Mouse (Mus musculus): ENCODE measurements around the gene Gm38392.
"Not testable (repeated sequence)": the region's sequence is repeated elsewhere in the genome, so short reads cannot be mapped to it uniquely, and the experiment has no call there.

Gm38392 gene

DNA sequence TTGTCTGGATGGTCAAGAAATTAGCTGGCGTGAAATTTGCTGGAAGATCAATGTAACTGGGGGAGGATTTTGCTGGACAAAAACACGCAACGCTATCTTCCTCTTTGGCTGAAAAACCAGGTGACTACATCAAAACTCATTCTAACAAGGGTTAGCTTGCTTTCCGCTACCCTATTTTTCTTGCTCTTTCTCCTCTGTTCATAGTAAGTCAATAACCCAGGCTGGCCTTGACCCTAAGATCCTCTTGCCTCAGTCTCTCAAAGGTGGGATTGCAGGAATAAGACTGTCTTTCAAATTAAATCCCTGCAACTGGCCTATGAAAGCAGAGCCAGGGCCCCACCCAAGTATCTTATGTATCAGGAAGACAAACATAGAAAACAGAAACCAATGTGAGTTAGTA, at the start of gene Gm38392:
Gm38392 (minus strand) TSS at position 101 of the 400 bp plus-strand sequence.
- no peak for DNase-seq (ENCODE audit: low spot score in 2 of 2)

DNA sequence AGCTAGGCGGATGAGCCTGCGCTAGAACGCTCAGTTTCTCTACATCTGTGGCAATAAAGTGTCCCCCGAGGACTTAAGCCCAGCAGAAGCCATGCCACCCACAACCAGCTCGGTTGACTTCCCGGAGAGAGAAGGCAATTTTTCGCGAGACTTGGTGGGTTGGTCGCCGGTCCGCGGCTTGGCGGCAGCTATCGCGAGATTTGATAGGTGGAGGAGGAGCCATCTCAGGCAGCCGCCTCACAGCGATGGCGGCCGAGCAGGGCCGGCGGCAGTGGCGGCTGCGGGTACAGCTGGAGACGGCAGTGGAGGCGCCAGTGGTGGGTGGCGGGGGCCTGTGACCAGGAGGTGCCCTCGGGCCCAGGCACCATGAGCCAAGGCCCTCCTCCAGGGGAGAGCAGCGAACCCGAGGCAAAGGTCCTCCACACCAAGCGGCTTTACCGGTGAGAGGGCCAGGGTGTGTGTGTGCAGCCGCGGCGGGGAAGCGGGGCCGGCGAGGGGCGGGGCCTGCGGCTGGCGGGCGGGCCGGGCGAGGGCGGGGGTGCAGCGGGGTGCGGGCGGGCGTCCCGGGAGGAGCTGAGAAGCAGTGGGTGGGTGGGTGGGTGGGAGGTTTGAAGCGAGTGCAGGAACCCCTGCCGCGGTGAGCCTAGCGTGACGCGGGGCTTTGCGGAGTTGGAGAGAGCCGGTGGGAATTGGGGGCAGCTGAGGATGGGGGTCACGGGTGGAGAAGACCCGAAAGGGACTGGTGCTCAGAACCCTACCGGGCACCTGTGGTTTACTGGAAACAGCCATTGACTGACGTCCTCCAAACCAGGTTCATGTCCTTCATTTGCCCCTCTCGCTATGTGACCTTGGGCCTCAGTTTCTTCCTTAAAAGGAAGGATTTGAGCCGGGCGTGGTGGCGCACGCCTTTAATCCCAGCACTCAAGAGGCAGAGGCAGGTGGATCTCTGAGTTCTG, 49.3 kb upstream of the Gm38392 start, which contains the start of the genes Tmem79 and Smg5:
Tmem79 (minus strand) TSS at position 91 of the 956 bp plus-strand sequence.
Smg5 (plus strand) TSS at position 203 of the 956 bp plus-strand sequence.
- DNase-seq (ENCODE audit: low spot score in 2 of 2): peak; percentile 97 to 98

DNA sequence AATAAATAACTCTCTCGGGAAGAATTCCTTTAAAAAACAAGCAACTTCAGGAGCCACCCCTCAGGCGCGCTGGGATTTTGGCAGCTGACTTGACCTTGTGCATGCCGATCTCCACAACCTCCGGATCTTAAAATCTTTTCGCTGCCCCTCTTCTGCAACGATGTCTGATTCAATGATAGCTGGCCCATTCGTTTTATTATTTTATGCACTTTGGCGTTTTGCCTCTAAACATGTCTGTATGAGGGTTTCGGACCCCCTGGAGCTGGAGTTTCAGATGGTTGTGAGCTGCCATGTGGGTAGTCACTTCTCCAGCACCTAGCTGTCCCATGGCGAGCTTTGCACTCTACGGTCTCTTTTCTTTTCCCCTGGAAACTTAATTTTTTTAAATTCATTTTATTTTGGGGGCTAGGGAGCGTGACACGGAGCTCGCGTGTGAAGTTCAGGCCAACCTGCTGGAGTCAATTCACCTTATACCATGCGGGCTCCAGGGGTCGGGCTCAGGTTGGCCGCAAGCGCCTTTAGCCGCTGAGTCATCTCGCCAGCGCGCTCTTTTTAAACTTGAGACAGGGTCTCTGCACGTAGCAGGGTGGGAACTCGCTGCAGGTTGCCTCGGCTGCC, 48.5 kb upstream of the Gm38392 start:
- no peak for DNase-seq (ENCODE audit: low spot score in 2 of 2)

DNA sequence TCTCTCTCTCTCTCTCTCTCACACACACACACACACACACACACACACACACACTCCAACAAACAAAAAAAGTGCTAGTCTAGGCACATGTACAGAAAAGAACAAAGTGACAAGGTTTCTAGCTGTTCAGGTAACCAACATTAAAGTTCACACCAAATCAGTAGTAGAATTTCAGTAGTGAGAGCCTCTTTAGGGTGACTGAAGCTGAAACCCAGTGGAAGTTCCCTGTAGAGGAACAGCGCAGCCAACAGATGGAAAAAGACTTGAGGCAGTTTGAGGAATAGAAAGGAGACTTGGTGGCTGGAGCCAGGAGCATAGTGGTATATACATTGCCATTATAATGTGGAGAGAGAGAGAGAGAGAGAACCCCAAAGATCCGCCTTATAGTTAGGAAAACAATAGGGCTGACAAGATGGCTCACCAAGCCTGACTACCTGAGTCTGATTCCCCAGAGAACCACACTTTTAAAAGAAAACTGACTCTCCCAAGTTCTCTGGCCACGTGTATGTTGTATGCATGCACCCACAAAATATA, 48.0 kb upstream of the Gm38392 start:
- no peak for DNase-seq (ENCODE audit: low spot score in 2 of 2)

DNA sequence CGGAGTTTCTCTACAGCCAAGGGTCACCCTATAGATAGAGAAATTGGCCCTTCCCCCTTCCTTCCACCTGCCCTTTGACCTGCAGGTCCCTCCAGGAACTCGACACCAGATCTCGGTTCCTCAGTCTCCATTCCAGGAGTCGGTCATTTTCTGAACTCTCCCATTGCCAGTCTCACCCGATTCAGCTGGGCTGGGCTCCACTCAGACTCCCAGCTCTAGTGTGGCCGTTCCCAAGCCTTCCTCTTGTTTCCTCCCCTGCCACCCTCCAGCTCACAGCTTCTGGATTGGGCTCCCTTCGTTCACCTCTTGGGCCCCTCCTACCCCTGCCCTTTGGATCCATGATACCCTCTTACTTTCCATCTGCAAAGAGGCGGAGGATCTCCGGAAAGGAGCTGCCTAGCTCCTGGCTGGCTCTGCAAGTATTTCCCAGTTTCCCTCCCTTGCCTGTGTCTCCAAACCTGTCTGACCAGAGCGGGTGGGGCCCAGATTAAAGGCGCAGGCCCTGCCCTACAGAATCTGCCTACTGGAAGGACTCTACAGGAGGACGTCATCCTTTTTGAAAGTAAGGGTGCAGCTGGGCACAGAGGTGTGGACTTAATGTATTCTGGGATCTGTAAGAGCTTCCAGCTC, 47.1 kb upstream of the Gm38392 start:
- no peak for DNase-seq (ENCODE audit: low spot score in 2 of 2)

DNA sequence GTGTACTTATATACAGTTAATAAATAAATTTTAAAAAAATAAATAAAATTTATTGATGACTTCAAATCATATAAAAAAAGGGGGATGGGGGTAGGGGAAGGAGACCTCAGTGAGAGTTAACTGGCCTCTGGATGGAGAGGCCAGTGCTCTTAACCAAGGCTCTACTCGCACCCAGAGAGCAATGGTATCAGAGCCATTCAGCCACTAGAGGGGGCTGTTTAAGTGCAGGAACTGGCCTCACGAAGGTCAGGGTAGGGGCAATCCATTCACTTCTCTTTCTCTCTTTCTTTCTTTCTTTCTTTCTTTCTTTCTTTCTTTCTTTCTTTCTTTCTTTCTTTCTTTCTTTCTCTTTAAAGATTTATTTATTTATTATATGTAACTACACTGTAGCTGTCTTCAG, 44.3 kb upstream of the Gm38392 start:
- no peak for DNase-seq (ENCODE audit: low spot score in 2 of 2)

DNA sequence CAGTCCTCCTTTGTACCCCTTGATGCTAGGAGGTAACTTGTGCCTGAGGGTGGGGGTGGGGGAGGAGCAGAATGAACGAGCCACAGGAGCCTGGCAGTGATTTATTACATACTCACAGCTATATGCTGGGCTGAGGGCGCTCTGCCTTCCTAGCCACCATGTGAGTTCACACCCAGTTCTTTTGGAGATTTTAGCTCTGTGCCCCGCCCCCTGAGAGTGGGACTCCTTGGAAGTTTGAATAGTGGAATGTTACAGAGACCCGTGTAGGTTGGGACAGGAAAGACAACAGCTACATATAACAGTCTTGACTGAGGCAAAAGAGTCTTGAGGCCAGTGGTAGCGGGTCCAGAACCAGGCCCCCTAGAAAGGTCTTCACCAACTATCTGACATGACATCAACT, 41.9 kb upstream of the Gm38392 start:
- no peak for DNase-seq (ENCODE audit: low spot score in 2 of 2)

DNA sequence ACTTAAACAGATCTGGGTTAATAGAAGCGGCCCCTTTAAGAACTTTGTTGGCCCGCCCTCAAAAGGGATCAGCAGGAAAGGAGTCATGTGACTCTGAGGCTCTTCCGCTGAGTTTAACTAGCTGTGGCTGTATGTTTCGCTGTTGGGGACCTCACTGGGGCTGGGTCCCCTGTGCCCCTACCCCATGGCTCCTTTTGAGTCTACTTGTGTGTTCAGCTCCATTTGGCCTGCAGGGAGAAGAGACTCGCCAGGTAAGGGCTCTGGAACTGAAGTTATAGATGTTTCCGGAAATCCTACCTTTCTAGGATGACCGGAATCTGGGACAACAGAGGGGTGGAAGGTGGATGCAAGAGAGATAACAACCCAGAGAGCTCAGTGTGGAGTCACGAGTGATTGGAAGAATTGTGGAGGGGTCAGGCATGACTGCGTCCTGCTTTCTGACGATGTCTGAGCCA, 38.0 kb upstream of the Gm38392 start, which contains the start of gene Glmp:
Glmp (plus strand) TSS at position 73 of the 455 bp plus-strand sequence.
- DNase-seq (ENCODE audit: low spot score in 2 of 2): peak; percentile 49 to 74

DNA sequence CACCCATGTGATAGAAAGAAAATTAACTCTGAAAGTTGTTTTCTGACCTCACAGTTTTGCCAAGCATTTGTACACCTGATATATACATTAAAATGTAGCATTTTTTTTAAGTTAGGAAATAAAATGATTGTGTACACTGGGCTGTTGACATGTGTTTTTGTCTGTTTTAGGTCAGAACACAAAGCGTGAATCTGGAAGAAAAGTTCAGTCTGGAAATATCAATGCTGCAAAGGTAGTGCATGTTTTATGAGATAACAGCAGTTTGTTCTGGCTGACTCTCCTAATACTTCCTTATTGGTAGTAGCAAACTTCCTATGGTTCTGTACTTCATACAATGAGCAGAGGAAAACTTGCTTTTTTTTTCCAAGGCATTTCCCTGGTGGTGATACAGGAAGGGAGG, 12.2 kb upstream of the Gm38392 start:
- DNase-seq (ENCODE audit: low spot score in 2 of 2): no peak

DNA sequence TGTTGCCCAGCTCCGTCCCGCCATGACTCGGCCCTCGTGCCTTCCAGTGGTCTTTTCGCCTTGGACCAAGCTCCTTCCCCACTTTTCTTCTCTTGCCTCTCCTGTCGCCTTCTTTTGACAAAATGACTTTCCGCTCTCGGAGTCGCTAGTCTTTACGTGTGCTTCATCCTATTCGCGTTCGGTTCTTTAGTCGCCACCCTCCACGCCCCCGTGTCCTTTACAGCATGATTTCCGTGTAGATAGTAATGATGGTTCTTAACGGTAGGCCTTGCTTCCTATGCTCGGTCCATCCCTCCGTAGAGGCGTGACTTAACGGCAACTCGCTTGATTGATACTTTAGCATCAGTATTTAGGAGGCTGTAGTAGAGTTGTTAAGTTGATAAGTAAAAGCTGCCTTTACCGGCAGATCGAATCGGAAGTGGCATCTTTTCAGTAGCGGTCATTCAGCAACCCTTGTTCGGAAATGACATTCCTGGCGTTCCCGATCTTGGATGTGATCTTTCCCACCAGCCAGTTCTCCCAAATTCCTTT, 10.4 kb upstream of the Gm38392 start:
- peak in 1 of 2 experiments; percentile 67 for DNase-seq (ENCODE audit: low spot score in 2 of 2)

DNA sequence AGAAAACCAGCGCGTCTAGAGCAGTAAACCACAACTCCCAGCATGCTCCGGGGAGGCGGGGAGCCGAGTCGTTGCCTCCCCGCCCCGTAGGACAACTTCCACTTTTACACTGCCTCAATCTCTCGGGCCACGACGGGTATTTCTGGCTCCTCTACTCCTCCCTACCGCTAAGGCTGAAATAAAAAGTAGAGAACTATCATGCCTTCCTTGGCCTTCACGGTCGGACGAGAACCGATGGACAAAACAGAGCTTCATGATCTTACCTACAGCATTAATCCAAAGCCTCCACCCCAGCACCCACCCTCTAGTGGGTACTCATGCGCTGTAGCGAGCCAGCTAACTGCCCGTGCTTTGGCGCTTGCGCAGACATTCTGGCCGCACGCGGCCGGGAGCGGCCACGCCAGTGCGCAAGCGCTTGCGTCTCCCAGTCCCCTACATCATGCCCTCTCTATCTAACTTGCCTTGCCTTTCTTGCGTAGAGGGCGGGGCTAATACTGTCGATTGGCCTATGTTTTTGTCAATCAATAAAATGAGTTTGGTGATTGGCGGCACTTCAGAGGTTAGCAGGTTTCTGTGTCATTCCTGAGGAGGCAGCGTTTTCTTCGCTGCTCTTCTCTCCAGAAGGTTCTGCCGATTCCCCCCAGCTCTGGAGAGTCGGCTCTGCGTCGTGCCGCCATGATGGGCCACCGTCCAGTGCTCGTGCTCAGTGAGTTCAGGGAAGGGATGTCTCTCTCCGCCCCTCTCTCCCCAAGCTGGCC, 9.7 kb upstream of the Gm38392 start, which contains the start of the genes Tsacc and Cct3:
Tsacc (minus strand) TSS at position 439 of the 758 bp plus-strand sequence.
Cct3 (plus strand) TSS at position 556 of the 758 bp plus-strand sequence.
- peak; percentile 94 to 98 for DNase-seq (ENCODE audit: low spot score in 2 of 2)

DNA sequence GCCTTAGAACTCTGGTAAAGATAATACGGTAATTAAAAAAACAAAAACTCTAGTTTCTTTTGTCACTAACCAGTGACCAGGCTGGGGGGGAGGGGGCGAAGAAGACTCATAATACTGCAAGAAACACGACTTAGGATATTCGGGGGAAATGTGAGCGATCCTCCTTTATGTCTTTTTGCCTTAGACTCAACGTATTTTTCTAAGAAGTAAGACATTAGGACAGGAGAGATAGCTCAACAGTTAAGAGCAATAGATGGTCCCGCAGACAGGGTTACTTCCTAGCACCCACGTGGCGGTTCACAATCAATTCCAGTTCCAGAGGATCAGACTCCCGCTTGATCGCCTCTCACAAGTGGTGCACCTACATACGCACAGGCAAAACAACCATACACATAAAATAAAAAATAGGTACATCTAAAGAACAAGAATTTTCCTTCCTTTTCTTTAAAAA, 9.1 kb upstream of the Gm38392 start:
- DNase-seq (ENCODE audit: low spot score in 2 of 2): no peak

DNA sequence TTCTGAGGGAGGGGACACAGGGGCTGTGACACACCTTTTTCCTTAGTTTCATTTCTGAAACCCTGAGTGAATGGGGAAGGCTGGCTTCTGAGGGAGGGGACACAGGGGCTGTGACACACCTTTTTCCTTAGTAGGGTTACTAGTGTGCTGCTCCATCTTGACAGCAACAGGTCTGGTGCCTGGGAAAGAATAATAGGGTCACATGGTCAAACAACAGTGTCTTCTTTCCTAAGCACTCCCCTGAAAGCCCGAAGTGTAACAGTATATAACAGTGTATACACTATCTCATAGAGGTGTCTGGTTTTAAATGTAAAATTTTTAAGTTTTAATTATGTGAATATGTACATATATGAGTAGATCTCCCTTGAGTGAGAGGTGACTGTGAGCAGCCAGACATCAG, 8.3 kb upstream of the Gm38392 start:
- DNase-seq (ENCODE audit: low spot score in 2 of 2): not testable (repeated sequence)

DNA sequence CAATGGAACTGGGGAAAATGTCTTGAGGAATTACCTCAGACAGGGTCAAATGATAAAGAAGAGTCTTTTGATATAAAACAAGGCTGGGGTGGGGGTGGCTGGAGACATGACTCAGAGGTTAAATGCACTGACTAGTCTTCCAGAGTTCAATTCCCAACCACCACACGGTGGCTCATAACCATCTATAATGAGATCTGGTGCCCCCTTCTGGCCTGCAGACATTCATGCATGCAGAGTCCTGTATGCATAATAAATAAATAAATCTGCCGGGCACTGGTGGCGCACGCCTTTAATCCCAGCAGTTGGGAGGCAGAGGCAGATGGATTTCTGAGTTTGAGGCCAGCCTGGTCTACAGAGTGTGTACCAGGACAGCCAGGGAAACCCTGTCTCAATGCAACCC, 5.0 kb upstream of the Gm38392 start:
- DNase-seq (ENCODE audit: low spot score in 2 of 2): no peak

DNA sequence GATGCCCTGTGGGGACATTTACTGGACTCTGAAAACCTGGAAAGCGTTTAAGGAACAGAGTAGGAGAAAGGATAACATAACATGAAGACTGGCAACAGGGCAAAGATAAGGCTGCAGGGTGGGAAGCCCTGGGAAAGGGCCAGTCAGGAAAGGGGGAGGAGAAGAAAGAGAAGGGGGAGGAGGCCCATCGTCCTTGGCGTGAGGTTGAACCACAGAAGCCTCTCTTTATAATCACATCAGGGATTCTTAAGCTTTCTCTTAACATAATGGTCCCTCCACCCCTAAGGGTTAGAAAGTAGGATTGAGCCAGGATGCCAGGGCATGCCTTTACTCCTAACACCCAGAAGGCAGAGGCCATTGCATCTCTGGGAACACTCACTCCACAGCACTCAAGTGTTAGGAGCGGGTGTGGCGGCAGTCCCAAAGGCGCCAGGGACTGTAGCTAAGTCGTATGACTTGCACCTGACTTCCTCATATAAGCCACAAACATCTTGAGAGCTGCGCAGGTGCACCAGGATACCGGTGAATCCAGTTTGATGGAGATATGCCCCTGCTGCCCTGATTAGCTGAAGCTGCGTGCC, 1.2 kb upstream of the Gm38392 start:
- not testable (repeated sequence) for DNase-seq (ENCODE audit: low spot score in 2 of 2)

DNA sequence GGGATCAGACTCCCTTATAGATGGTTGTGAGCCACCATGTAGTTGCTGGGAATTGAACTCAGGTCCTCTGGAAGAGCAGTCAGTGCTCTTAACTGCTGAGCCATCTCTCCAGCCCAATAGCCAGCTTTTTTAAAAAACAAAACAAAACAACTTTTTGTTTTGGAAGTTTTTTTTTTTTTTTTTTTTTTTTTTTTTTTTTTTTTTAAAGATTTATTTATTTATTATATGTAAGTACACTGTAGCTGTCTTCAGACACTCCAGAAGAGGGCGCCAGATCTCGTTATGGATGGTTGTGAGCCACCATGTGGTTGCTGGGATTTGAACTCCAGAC, 1.5 kb downstream of the Gm38392 start:
- DNase-seq (ENCODE audit: low spot score in 2 of 2): not testable (repeated sequence)

DNA sequence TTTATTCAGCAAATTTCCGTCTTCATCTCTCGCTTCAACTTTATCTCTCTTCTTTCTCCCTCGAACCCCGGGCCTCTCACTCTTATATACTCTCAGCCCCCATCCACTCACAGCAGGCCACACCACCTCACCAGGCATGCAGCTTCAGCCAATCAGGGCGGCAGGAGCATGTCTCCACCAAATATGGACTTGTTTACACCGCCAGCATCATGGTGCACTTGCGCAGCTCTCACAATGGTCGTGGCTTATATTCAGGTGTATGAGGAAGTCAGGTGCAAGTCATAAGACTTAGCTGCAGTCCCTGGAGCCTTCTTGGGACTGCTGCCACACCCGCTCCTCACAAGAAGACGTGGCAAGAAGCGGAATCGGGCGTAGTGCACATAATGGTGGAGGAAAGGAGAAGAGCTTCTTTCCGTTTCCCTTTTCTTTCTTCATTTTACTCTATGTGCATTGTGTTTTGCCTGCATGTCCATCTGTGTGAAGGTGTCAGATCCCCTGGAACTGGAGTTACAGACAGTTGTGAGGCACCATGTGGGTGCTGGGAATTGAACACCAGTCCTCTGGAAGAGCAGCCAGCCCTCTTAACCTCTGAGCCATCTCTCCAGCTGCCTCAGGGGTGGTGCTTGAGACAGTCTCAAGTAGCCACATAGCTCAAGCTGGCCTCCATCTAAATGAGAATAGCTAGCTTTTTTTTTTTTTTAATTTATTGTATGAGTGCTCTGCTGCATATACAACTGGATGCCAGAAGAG, 2.0 kb downstream of the Gm38392 start:
- DNase-seq (ENCODE audit: low spot score in 2 of 2): not testable (repeated sequence)

DNA sequence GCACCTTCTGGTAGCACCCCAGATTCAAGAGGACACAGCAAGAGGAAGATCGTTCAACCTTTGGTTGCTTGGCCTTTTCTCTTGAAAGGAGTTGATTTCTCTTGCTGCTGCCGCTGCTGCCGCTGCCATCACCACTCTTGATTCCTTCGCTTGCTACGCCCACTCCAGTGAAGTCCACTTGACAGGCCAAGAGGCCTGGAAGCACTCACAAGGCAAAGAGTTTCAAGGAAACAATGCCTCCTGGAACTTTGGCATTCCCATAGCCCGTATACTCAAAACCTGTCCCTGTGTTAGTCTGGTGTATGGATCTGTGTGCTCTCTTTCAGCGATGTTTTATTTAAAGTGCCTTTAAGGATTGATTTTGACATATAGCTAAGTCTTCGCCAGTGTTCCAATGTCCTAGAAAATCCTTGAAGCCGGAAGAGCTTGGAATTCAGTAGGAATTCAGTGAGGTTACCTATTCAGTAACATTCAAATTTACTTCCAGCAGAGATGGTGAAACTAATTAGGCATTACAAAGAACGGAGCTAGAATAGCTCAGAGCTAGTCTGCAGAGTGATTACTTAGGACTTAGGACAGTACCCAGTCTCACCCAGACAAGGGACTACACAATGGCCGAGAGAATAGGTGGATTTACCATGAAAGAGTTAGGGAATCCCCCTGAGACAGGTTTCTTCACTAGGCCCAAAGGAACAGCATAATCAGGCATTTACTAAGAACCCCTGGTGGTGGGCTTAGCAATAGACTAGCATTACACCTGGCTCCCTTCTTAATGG, 5.7 kb downstream of the Gm38392 start:
- not testable (repeated sequence) for DNase-seq (ENCODE audit: low spot score in 2 of 2)

DNA sequence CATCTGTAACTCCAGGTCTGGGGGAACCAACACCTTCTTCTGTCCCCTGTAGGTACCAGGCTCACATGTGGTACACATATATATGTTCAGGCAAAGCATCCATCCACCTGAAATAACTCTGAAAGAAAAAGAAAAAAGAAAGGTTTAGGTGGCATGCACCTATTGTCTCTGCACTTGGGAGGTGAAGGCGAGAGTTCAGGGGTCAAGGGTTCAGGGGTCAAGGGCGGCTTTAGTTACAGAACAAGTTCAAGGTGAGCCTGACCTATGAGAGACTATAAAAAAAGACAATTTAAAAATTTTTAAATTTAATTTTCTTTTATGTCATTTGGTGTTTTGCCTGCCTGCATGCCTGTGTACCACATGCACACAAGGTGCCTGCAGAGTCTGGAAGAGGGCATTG, 7.0 kb downstream of the Gm38392 start:
- no peak for DNase-seq (ENCODE audit: low spot score in 2 of 2)
